Mouse (Mus musculus) thymus, postnatal 14 days (tissue): ENCODE data around the gene Cpsf4l.

Source experiments
- DNase-seq: peaks from one replicate; pipeline ENCODE4 v3.0.0; 2021

The Cpsf4l gene

GRCm38 (mm10) chr11:113733631-113734364 lies 24.0 kb upstream of the Cpsf4l start:
- no peak for DNase-seq

- no peak for DNase-seq
Measured at GRCm38 (mm10) chr11:113731945-113732612, 22.3 kb upstream of the Cpsf4l start.

GRCm38 (mm10) chr11:113730879-113731278 lies 21.1 kb upstream of the Cpsf4l start:
- DNase-seq: no peak

- no peak for DNase-seq
Measured at GRCm38 (mm10) chr11:113729917-113730316, 20.1 kb upstream of the Cpsf4l start.

- DNase-seq: no peak
Measured at GRCm38 (mm10) chr11:113729239-113729638, 19.4 kb upstream of the Cpsf4l start.

GRCm38 (mm10) chr11:113727992-113728391 lies 18.2 kb upstream of the Cpsf4l start:
- no peak for DNase-seq

GRCm38 (mm10) chr11:113726994-113727888 lies 17.4 kb upstream of the Cpsf4l start:
- DNase-seq: no peak

GRCm38 (mm10) chr11:113725235-113726048 lies 15.6 kb upstream of the Cpsf4l start:
- no peak for DNase-seq

GRCm38 (mm10) chr11:113722405-113723090 lies 12.7 kb upstream of the Cpsf4l start:
- no peak for DNase-seq

GRCm38 (mm10) chr11:113717767-113718424 lies 8.1 kb upstream of the Cpsf4l start:
- no peak for DNase-seq

GRCm38 (mm10) chr11:113716132-113716531 lies 6.3 kb upstream of the Cpsf4l start:
- DNase-seq: no peak

- DNase-seq: peak; percentile 66
Measured at GRCm38 (mm10) chr11:113715078-113715674, 5.4 kb upstream of the Cpsf4l start.

- no peak for DNase-seq
Measured at GRCm38 (mm10) chr11:113711061-113711460, 1.2 kb upstream of the Cpsf4l start.

GRCm38 (mm10) chr11:113710257-113710777 lies 500 bp upstream of the Cpsf4l start:
- peak; percentile 58 for DNase-seq

GRCm38 (mm10) chr11:113709272-113709671 lies 545 bp downstream of the Cpsf4l start:
- DNase-seq: no peak

- DNase-seq: peak; percentile 27
Measured at GRCm38 (mm10) chr11:113708629-113709213, 1.1 kb downstream of the Cpsf4l start.

- no peak for DNase-seq
Measured at GRCm38 (mm10) chr11:113705966-113706652, 3.7 kb downstream of the Cpsf4l start.

GRCm38 (mm10) chr11:113703758-113704157 lies 6.1 kb downstream of the Cpsf4l start:
- peak; percentile 80 for DNase-seq

GRCm38 (mm10) chr11:113699643-113700042 lies 10.2 kb downstream of the Cpsf4l start:
- no peak for DNase-seq
